Mouse (Mus musculus): ENCODE data around the gene Tmed9.
"Not testable (repeated sequence)": the region's sequence is repeated elsewhere in the genome, so short reads cannot be mapped to it uniquely, and the experiment has no call there.

Tmed9 gene

DNA sequence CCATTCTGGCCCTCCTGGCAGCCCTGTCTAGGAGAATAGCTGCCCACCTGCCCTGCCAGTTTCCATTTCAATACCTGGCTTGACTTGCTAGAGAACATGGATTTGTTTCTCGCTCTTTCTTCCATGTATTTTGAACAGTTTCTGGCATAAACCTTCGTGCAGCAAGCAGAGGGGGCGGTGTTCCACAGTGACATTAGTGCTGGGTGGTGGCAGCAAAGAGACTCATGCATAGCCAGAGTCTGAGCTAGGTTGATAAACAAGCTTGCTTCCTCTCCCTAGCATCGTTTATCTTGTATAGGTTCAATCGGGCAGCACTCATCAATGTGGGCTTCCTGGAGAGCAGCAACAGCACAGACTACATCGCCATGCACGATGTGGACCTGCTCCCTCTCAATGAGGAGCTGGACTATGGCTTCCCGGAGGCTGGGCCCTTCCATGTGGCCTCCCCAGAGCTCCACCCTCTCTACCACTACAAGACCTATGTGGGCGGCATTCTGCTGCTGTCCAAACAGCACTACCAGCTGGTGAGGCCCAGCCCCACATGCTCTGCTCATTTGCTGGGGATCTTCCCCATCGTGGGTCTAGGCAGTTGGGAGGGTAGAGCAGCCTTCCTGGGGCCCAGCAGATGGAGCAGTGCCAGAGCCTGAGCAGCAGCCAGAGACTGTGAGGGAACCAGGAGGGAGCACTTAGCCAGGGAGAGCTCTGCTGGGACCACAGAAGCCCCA is 33.5 kb downstream of the Tmed9 start:
- no peak for DNase-seq (ENCODE audit: low spot score in 2 of 2)

- no peak for DNase-seq (ENCODE audit: low spot score in 2 of 2)
Observed at GRCm38 (mm10) chr13:55607624-55608006, 34.1 kb downstream of the Tmed9 start.

DNA sequence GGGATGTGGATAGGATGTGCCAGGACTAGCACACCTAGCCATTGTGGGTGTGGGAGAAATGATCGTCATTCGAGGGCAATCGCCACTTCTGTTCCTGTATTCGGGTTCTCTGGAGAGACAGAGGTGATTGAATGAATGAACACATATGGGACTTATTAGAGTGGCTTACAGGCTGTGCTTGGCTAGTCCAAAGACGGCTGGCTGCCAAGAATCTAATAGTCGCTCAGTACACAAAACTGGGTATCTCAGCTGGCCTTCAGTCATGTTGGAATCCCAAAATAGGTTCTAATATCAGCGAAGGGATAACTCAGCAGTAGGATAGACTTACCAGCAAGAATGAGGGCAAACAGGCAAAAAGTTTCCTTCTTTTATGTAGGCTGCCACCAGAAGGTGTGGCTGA is 38.5 kb downstream of the Tmed9 start:
- no peak for DNase-seq (ENCODE audit: low spot score in 2 of 2)

DNA sequence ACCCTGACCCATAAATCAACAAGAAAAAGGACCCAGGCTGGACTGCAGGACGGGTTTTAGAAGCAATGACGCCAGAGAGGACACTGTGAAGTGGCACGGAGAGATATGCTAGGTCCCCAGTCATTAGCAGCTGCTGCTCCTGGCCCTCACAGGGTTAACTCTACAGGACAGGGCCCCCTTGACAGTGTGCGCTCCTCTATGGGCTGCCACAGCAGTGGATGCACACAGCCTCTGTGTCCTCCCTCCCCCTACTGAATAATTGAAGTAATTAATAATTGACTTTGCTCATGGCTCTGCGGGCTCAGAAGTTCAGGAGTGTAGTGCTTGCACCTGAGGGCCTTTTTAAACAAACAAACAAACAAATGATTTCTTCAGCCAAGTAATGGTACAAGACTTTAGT is 39.9 kb downstream of the Tmed9 start:
- DNase-seq (ENCODE audit: low spot score in 2 of 2) = no peak

- no peak for DNase-seq (ENCODE audit: low spot score in 2 of 2)
Observed at GRCm38 (mm10) chr13:55619328-55619727, 45.8 kb downstream of the Tmed9 start.

DNA sequence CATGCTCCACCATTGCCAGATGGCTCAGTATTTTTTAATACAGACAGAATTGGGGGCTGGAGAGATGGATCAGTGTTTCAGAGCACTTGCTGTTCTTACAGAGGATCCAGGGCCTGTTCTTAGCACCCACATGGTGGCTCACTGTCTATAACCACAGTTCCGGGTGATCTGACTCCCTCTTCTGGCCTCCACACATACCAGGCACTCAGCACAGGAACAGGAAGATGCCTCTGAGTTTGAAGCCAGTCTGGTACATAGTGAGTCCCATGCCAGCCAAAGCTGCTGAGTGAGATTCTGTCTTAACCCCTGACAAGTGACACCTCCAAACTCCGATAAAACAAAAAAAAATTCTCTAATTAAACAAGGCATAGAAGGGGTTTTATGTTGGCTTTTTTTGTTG is 46.7 kb downstream of the Tmed9 start:
- DNase-seq (ENCODE audit: low spot score in 2 of 2) = no peak

GRCm38 (mm10) chr13:55622156-55622648 is 48.7 kb downstream of the Tmed9 start:
- DNase-seq (ENCODE audit: low spot score in 2 of 2) = not testable (repeated sequence)

- DNase-seq (ENCODE audit: low spot score in 2 of 2) = peak; percentile 76 to 81
Observed at GRCm38 (mm10) chr13:55622649-55623541, 49.4 kb downstream of the Tmed9 start, which contains the start of gene Caml. TSS of gene Caml (plus strand) at chr13:55623005.

GRCm38 (mm10) chr13:55634639-55635127 is 61.2 kb downstream of the Tmed9 start, which contains the start of gene Ddx46:
TSS of gene Ddx46 (plus strand) at chr13:55635027.
- DNase-seq (ENCODE audit: low spot score in 2 of 2) = peak; percentile 84 to 89

DNA sequence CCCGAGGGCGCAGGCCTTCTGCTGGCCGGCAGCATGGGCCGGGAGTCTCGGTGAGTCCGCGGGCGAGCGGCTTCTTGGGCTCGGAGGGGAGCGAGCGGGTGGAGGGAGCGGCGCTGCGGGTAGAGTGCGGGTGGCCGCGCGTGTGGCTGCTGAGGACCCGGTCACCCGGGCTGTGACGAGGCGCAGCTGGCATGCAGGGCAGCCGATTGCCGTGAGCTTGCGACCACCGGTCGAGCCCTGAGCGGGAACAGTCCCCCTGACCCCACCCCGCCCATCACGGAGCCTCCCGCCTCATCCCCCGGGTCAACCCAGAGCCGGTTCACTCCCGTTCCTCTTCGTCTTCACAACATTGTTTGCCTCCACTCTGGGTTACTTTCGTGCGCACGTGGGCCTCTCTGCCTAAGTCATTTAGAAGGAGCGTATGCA is 61.6 kb downstream of the Tmed9 start:
- DNase-seq (ENCODE audit: low spot score in 2 of 2) = no peak

- no peak for DNase-seq (ENCODE audit: low spot score in 2 of 2)
Observed at GRCm38 (mm10) chr13:55636185-55636983, 62.9 kb downstream of the Tmed9 start.

- DNase-seq (ENCODE audit: low spot score in 2 of 2) = peak; percentile 78 to 85
Observed at GRCm38 (mm10) chr13:55640480-55640879, 66.9 kb downstream of the Tmed9 start.

DNA sequence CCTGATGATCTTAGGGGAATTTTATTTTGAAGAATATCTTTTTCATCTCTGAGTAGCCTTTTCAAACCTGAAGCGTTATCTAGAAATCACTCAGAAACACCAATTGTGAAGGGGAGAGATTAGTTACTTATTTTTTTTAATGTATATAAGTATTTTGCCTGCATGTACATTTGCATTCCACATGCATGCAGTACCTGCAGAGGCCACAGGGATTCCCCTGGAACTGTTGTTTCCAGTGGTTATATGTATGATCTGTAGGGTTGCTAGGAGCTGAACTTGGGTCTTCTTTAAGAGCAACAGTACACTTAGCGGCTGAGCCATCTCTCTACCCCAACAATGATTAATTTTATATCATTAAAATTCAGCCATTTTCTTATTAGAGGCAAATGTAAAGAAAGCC is 71.0 kb downstream of the Tmed9 start:
- peak; percentile 15 to 48 for DNase-seq (ENCODE audit: low spot score in 2 of 2)
